Mouse (Mus musculus): ENCODE measurements around the gene Myom1. TPM values are rescaled to one million over a fixed set of nuclear protein-coding genes. Genes with fewer than 3 reads are reported as not detected.

The Myom1 gene
- polyA plus RNA-seq, 1 experiment from 2014 or later = 1.3 TPM

- H3K4me3 ChIP-seq = no peak overlapping the region
- H3K4me2 ChIP-seq = no peak overlapping the region
- no peaks in the 10 kb centered on the region for H3K27me3 ChIP-seq (replicated peaks)
- H3K27ac ChIP-seq = no peak overlapping the region
- no peaks in the 10 kb centered on the region for H3K4me1 ChIP-seq
- H3K9ac ChIP-seq = no peak overlapping the region
- H3K36me3 ChIP-seq (replicated peaks) = no peaks in the 10 kb centered on the region
- 78% methylated on average over 8 of the region's 8 CpGs for WGBS
- no peak for ATAC-seq (replicated peaks)
- no peaks in the 10 kb centered on the region for H3K9me3 ChIP-seq
These were observed 23.5 kb downstream of the Myom1 start for GRCm38 (mm10) chr17:71025922-71026321.

GRCm38 (mm10) chr17:71027186-71027585, 24.8 kb downstream of the Myom1 start:
- H3K9ac ChIP-seq = no peak overlapping the region
- no peak for ATAC-seq (replicated peaks)
- no peaks in the 10 kb centered on the region for H3K36me3 ChIP-seq (replicated peaks)
- H3K4me2 ChIP-seq = no peak overlapping the region
- H3K4me1 ChIP-seq = no peaks in the 10 kb centered on the region
- no peaks in the 10 kb centered on the region for H3K9me3 ChIP-seq
- no peak overlapping the region for H3K4me3 ChIP-seq
- H3K27ac ChIP-seq = no peak overlapping the region
- 98% methylated on average over 3 of the region's 3 CpGs for WGBS
- no peaks in the 10 kb centered on the region for H3K27me3 ChIP-seq (replicated peaks)

- Histone ChIP-seq H3K4me2 (no peak overlapping the region), H3K9ac (no peak overlapping the region), H3K9me3 (no peaks in the 10 kb centered on the region), H3K4me3 (no peak overlapping the region), H3K27ac (no peak overlapping the region), H3K4me1 (no peaks in the 10 kb centered on the region), H3K27me3 (replicated peaks) (no peaks in the 10 kb centered on the region), H3K36me3 (replicated peaks) (no peaks in the 10 kb centered on the region)
- 87% methylated on average over 10 of the region's 10 CpGs for WGBS
- ATAC-seq (replicated peaks) = no peak
These were observed 30.3 kb downstream of the Myom1 start for GRCm38 (mm10) chr17:71032719-71033118.

GRCm38 (mm10) chr17:71034472-71034871, 32.0 kb downstream of the Myom1 start:
- Histone ChIP-seq H3K27me3 (replicated peaks) (no peaks in the 10 kb centered on the region), H3K4me3 (no peak overlapping the region), H3K27ac (no peak overlapping the region), H3K9ac (no peak overlapping the region), H3K4me2 (no peak overlapping the region), H3K9me3 (no peaks in the 10 kb centered on the region), H3K36me3 (replicated peaks) (no peaks in the 10 kb centered on the region), H3K4me1 (0 out of 2 replicates have a peak, but pooled peaks cover under 1% of the 10 kb centered on the region)
- WGBS = 82% methylated on average over 5 of the region's 5 CpGs
- ATAC-seq (replicated peaks) = no peak

- ATAC-seq (replicated peaks) = no peak
- Histone ChIP-seq H3K4me3 (no peak overlapping the region), H3K9me3 (no peaks in the 10 kb centered on the region), H3K4me1 (peaks cover 7% of the 10 kb centered on the region; the same call in 1 of the 2 replicates), H3K4me2 (no peak overlapping the region), H3K9ac (no peak overlapping the region), H3K36me3 (replicated peaks) (no peaks in the 10 kb centered on the region), H3K27me3 (replicated peaks) (no peaks in the 10 kb centered on the region), H3K27ac (no peak overlapping the region)
- WGBS = 88% methylated on average over 7 of the region's 7 CpGs
These were observed 34.8 kb downstream of the Myom1 start for GRCm38 (mm10) chr17:71037188-71037587.

- H3K27me3 ChIP-seq (replicated peaks) = no peaks in the 10 kb centered on the region
- ATAC-seq (replicated peaks) = no peak
- WGBS = 92% methylated on average over 5 of the region's 5 CpGs
These were observed 36.4 kb downstream of the Myom1 start for GRCm38 (mm10) chr17:71038812-71039211.

GRCm38 (mm10) chr17:71039851-71040581, 37.6 kb downstream of the Myom1 start:
- Histone ChIP-seq H3K4me3 (no peak overlapping the region), H3K9ac (no peak overlapping the region), H3K4me2 (no peak overlapping the region), H3K9me3 (no peaks in the 10 kb centered on the region), H3K27me3 (replicated peaks) (no peaks in the 10 kb centered on the region), H3K27ac (no peak overlapping the region), H3K4me1 (peaks cover 7% of the 10 kb centered on the region; the same call in 1 of the 2 replicates), H3K36me3 (replicated peaks) (no peaks in the 10 kb centered on the region)
- no peak for ATAC-seq (replicated peaks)
- WGBS = 25% methylated on average over 12 of the region's 12 CpGs

More at GRCm38 (mm10) chr17:71038812-71039211, 36.4 kb downstream of the Myom1 start:
- Histone ChIP-seq H3K4me1 (peaks cover 7% of the 10 kb centered on the region; the same call in 1 of the 2 replicates), H3K27ac (no peak overlapping the region), H3K9ac (no peak overlapping the region), H3K9me3 (no peaks in the 10 kb centered on the region), H3K36me3 (replicated peaks) (no peaks in the 10 kb centered on the region), H3K4me2 (no peak overlapping the region), H3K4me3 (no peak overlapping the region)

- H3K9me3 ChIP-seq = no peaks in the 10 kb centered on the region
- no peak overlapping the region for H3K4me3 ChIP-seq
- H3K36me3 ChIP-seq (replicated peaks) = no peaks in the 10 kb centered on the region
- no peak overlapping the region for H3K4me2 ChIP-seq
- H3K27me3 ChIP-seq (replicated peaks) = no peaks in the 10 kb centered on the region
- peaks cover 7% of the 10 kb centered on the region; the same call in 1 of the 2 replicates for H3K4me1 ChIP-seq
- no peak overlapping the region for H3K27ac ChIP-seq
- 66% methylated on average over 5 of the region's 5 CpGs for WGBS
- ATAC-seq (replicated peaks) = no peak
- no peak overlapping the region for H3K9ac ChIP-seq
These were observed 38.1 kb downstream of the Myom1 start for GRCm38 (mm10) chr17:71040582-71040880.

- H3K9me3 ChIP-seq = no peaks in the 10 kb centered on the region
- peaks cover 7% of the 10 kb centered on the region; the same call in 1 of the 2 replicates for H3K4me1 ChIP-seq
- no peak overlapping the region for H3K27ac ChIP-seq
- no peaks in the 10 kb centered on the region for H3K36me3 ChIP-seq (replicated peaks)
- no peaks in the 10 kb centered on the region for H3K27me3 ChIP-seq (replicated peaks)
- ATAC-seq (replicated peaks) = no peak
- H3K4me3 ChIP-seq = no peak overlapping the region
- H3K9ac ChIP-seq = no peak overlapping the region
- H3K4me2 ChIP-seq = no peak overlapping the region
- 97% methylated on average over 1 of the region's 1 CpGs for WGBS
These were observed 40.2 kb downstream of the Myom1 start for GRCm38 (mm10) chr17:71042645-71043044.

GRCm38 (mm10) chr17:71045591-71045990, 43.2 kb downstream of the Myom1 start:
- H3K9me3 ChIP-seq = no peaks in the 10 kb centered on the region
- H3K27me3 ChIP-seq (replicated peaks) = no peaks in the 10 kb centered on the region
- no peak overlapping the region for H3K4me3 ChIP-seq
- no peaks in the 10 kb centered on the region for H3K36me3 ChIP-seq (replicated peaks)
- no peak overlapping the region for H3K9ac ChIP-seq
- WGBS = 86% methylated on average over 9 of the region's 9 CpGs
- no peak overlapping the region for H3K4me2 ChIP-seq
- no peak for ATAC-seq (replicated peaks)
- H3K27ac ChIP-seq = no peak overlapping the region
- H3K4me1 ChIP-seq = no peaks in the 10 kb centered on the region

GRCm38 (mm10) chr17:71046856-71047255, 44.4 kb downstream of the Myom1 start:
- H3K9ac ChIP-seq = no peak overlapping the region
- no peaks in the 10 kb centered on the region for H3K9me3 ChIP-seq
- H3K4me3 ChIP-seq = no peak overlapping the region
- H3K4me1 ChIP-seq = no peaks in the 10 kb centered on the region
- 85% methylated on average over 4 of the region's 4 CpGs for WGBS
- no peak overlapping the region for H3K27ac ChIP-seq
- H3K36me3 ChIP-seq (replicated peaks) = no peaks in the 10 kb centered on the region
- no peak overlapping the region for H3K4me2 ChIP-seq
- H3K27me3 ChIP-seq (replicated peaks) = no peaks in the 10 kb centered on the region
- no peak for ATAC-seq (replicated peaks)

- H3K27ac ChIP-seq = no peak overlapping the region
- ATAC-seq (replicated peaks) = no peak
- no peaks in the 10 kb centered on the region for H3K9me3 ChIP-seq
- no peak overlapping the region for H3K4me2 ChIP-seq
- H3K9ac ChIP-seq = no peak overlapping the region
- H3K27me3 ChIP-seq (replicated peaks) = no peaks in the 10 kb centered on the region
- no peaks in the 10 kb centered on the region for H3K4me1 ChIP-seq
- H3K36me3 ChIP-seq (replicated peaks) = no peaks in the 10 kb centered on the region
- WGBS = 92% methylated on average over 8 of the region's 8 CpGs
- no peak overlapping the region for H3K4me3 ChIP-seq
These were observed 46.9 kb downstream of the Myom1 start for GRCm38 (mm10) chr17:71049292-71049691.

- ATAC-seq (replicated peaks) = no peak
- no peaks in the 10 kb centered on the region for H3K36me3 ChIP-seq (replicated peaks)
- 83% methylated on average over 6 of the region's 6 CpGs for WGBS
- no peak overlapping the region for H3K4me2 ChIP-seq
- H3K27me3 ChIP-seq (replicated peaks) = no peaks in the 10 kb centered on the region
- H3K4me3 ChIP-seq = no peak overlapping the region
- H3K27ac ChIP-seq = no peak overlapping the region
- no peaks in the 10 kb centered on the region for H3K4me1 ChIP-seq
- no peaks in the 10 kb centered on the region for H3K9me3 ChIP-seq
- H3K9ac ChIP-seq = no peak overlapping the region
These were observed 50.8 kb downstream of the Myom1 start for GRCm38 (mm10) chr17:71053134-71053708.
